Mouse (Mus musculus) brain, embryonic 14.5 days (tissue): ENCODE data around the gene Gabarapl2. TPM values are rescaled to one million over a fixed set of nuclear protein-coding genes. Genes with fewer than 3 reads are reported as not detected.

ENCODE experiments used
- DNase-seq: peaks from one replicate; pipeline ENCODE4 v3.0.0-alpha.2; 2011; ENCODE audit warnings: low read depth
- CTCF ChIP-seq: fragments of 200-500 bp; IDR thresholded peaks from 2 replicates; pipeline ENCODE4 v1.5.1; 2012; ENCODE audit warnings: inconsistent platforms, mild to moderate bottlenecking, moderate library complexity, borderline replicate concordance; ENCODE audit not compliant: insufficient read depth, insufficient read length; ENCODE audit errors: extremely low read depth
- POLR2A ChIP-seq: fragments of 200-500 bp; IDR thresholded peaks from 2 replicates; pipeline ENCODE4 v1.6.1; 2012; ENCODE audit warnings: mild to moderate bottlenecking, inconsistent platforms, borderline replicate concordance; ENCODE audit not compliant: poor library complexity, insufficient read depth, insufficient read length, severe bottlenecking; ENCODE audit errors: extremely low read depth
- polyA plus RNA-seq: library from polyadenylated mRNA; depleted of rRNA; stranded (reverse); fragments of >200 nt; gene quantifications from 2 replicates; pipeline ENCODE4 v1.2.3, GENCODE M21; 2012; rRNA removed

The Gabarapl2 gene
- 164 TPM in 2 replicates for polyA plus RNA-seq

- DNase-seq, result peak; percentile 99
- TF ChIP-seq POLR2A (peak; percentile 49; the same call in 1 of the 2 replicates), CTCF (no peak)
Observed at GRCm38 (mm10) chr8:111940171-111941100, at the start of gene Gabarapl2. Gabarapl2 (plus strand) TSS chr8:111940703.

GRCm38 (mm10) chr8:111890911-111891303, 49.6 kb upstream of the Gabarapl2 start:
- no peak for DNase-seq
- TF ChIP-seq POLR2A (no peak), CTCF (no peak)

GRCm38 (mm10) chr8:111891983-111892382, 48.5 kb upstream of the Gabarapl2 start:
- no peak for DNase-seq
- TF ChIP-seq CTCF, result no peak
- no peak for TF ChIP-seq POLR2A

- no peak for TF ChIP-seq POLR2A
- TF ChIP-seq CTCF, result no peak
- no peak for DNase-seq
Observed at GRCm38 (mm10) chr8:111892615-111893014, 47.9 kb upstream of the Gabarapl2 start.

- TF ChIP-seq CTCF (peak; percentile 14; the same call in 1 of the 2 replicates), POLR2A (no peak)
- no peak for DNase-seq
Observed at GRCm38 (mm10) chr8:111894955-111895354, 45.5 kb upstream of the Gabarapl2 start.

GRCm38 (mm10) chr8:111898586-111898985, 41.9 kb upstream of the Gabarapl2 start:
- peak; percentile 18 for DNase-seq
- TF ChIP-seq CTCF (no peak), POLR2A (no peak)

- TF ChIP-seq CTCF (no peak), POLR2A (no peak)
- DNase-seq, result no peak
Observed at GRCm38 (mm10) chr8:111902080-111902479, 38.4 kb upstream of the Gabarapl2 start.

GRCm38 (mm10) chr8:111905500-111906121, 34.9 kb upstream of the Gabarapl2 start:
- DNase-seq, result no peak
- TF ChIP-seq CTCF (no peak), POLR2A (no peak)

- TF ChIP-seq POLR2A, result no peak
- TF ChIP-seq CTCF, result no peak
- peak; percentile 52 for DNase-seq
Observed at GRCm38 (mm10) chr8:111909621-111910450, 30.7 kb upstream of the Gabarapl2 start, which contains the start of gene Chst5. Chst5 (minus strand) TSS chr8:111910447.

GRCm38 (mm10) chr8:111911572-111911971, 28.9 kb upstream of the Gabarapl2 start:
- no peak for TF ChIP-seq POLR2A
- TF ChIP-seq CTCF, result no peak
- peak; percentile 66 for DNase-seq
